Mouse (Mus musculus): Measurements from ENCODE around the gene Emid1. TPM values are rescaled to one million over a fixed set of nuclear protein-coding genes. Genes with fewer than 3 reads are reported as not detected.

Emid1 gene
- 16.0 and 17.1 TPM in 2 replicates for polyA plus RNA-seq (2015; fragmentation: Nextera tagmentation; extraction: Ambion mirVana)

- no peaks in the 10 kb centered on the region for H3K36me3 ChIP-seq
- H3K9ac ChIP-seq: peak within 1 kb of the TSS; percentile 55
- no peaks in the 10 kb centered on the region for H3K9me3 ChIP-seq
- H3K27me3 ChIP-seq: no peaks in the 10 kb centered on the region; the same call in 1 of the 2 replicates
- ATAC-seq (ENCODE audit: low FRiP score, low read depth): peak; percentile 25; the same call in 1 of the 2 replicates
- H3K4me3 ChIP-seq: peak within 1 kb of the TSS; percentile 49
- peaks cover 40% of the 10 kb centered on the region for H3K4me1 ChIP-seq (replicated peaks)
- no peak within 1 kb of the TSS for H3K27ac ChIP-seq (replicated peaks)
- H3K4me2 ChIP-seq: peak within 1 kb of the TSS; percentile 84
- 0% methylated on average over 44 of the region's 53 CpGs for WGBS
These were observed at the start of gene Emid1 for GRCm38 (mm10) chr11:5151680-5152337. Gene Emid1 (minus strand): TSS chr11:5152257.

- Histone ChIP-seq H3K4me1 (replicated peaks) (no peaks in the 10 kb centered on the region), H3K4me2 (no peak overlapping the region), H3K36me3 (no peaks in the 10 kb centered on the region), H3K27me3 (no peaks in the 10 kb centered on the region), H3K9me3 (no peaks in the 10 kb centered on the region), H3K9ac (no peak overlapping the region), H3K4me3 (no peak overlapping the region), H3K27ac (replicated peaks) (no peak overlapping the region)
- no peak for ATAC-seq (ENCODE audit: low FRiP score, low read depth)
- 93% methylated on average over 2 of the region's 2 CpGs for WGBS
These were observed 47.8 kb upstream of the Emid1 start for GRCm38 (mm10) chr11:5199879-5200278.

DNA sequence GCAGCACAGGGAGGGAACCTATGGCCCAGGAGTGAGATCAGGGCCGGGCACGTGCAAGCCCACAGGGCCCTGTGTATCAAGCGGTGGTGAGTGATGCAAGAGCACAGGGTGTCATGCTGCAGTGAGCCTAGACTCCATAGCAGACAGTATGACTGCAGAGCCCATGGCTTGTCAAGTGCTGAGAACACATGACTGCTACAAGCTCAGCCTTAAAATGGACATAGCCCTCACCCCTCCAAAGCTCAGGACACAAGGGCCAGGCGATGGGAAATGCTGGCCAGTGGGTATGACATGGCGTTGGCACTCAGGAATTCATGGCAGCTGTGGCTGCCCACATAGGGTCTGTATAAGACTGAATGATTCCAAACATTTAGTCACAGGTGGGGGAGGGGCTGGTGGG is 45.0 kb upstream of the Emid1 start:
- H3K4me2 ChIP-seq: no peak overlapping the region
- H3K4me3 ChIP-seq: no peak overlapping the region
- no peak overlapping the region for H3K9ac ChIP-seq
- no peaks in the 10 kb centered on the region for H3K27me3 ChIP-seq
- no peaks in the 10 kb centered on the region for H3K36me3 ChIP-seq
- no peak overlapping the region for H3K27ac ChIP-seq (replicated peaks)
- WGBS: 82% methylated on average over 5 of the region's 5 CpGs
- no peaks in the 10 kb centered on the region for H3K9me3 ChIP-seq
- no peak for ATAC-seq (ENCODE audit: low FRiP score, low read depth)
- H3K4me1 ChIP-seq (replicated peaks): no peaks in the 10 kb centered on the region

- Histone ChIP-seq H3K27ac (replicated peaks) (no peak overlapping the region), H3K27me3 (no peaks in the 10 kb centered on the region), H3K4me2 (no peak overlapping the region), H3K9ac (no peak overlapping the region), H3K36me3 (no peaks in the 10 kb centered on the region), H3K4me3 (no peak overlapping the region), H3K4me1 (replicated peaks) (no peaks in the 10 kb centered on the region), H3K9me3 (no peaks in the 10 kb centered on the region)
- WGBS: 63% methylated on average over 7 of the region's 7 CpGs
- no peak for ATAC-seq (ENCODE audit: low FRiP score, low read depth)
These were observed 44.5 kb upstream of the Emid1 start for GRCm38 (mm10) chr11:5196583-5196982.

DNA sequence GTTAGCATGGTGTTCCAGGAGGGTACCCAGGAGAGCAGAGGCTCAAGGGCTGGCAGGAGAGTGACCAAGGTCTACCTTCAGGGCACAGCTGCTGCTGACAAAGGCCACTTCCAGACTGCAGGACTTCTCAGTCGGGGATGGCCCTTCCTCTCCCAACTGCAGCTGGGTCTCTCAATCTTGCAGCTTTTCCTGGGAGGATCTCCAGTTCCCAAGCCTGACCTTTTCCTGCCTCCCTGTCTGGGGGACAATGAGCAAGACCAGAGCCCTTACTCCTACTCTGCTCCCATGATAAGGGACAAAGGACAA is 41.5 kb upstream of the Emid1 start:
- no peak overlapping the region for H3K4me3 ChIP-seq
- H3K4me2 ChIP-seq: no peak overlapping the region
- H3K27me3 ChIP-seq: no peaks in the 10 kb centered on the region
- ATAC-seq (ENCODE audit: low FRiP score, low read depth): no peak
- no peak overlapping the region for H3K9ac ChIP-seq
- H3K9me3 ChIP-seq: no peaks in the 10 kb centered on the region
- no peak overlapping the region for H3K27ac ChIP-seq (replicated peaks)
- 0 out of 2 replicates have a peak, but pooled peaks cover 3% of the 10 kb centered on the region for H3K4me1 ChIP-seq (replicated peaks)
- no peaks in the 10 kb centered on the region for H3K36me3 ChIP-seq
- 50% methylated on average over 1 of the region's 1 CpGs for WGBS

DNA sequence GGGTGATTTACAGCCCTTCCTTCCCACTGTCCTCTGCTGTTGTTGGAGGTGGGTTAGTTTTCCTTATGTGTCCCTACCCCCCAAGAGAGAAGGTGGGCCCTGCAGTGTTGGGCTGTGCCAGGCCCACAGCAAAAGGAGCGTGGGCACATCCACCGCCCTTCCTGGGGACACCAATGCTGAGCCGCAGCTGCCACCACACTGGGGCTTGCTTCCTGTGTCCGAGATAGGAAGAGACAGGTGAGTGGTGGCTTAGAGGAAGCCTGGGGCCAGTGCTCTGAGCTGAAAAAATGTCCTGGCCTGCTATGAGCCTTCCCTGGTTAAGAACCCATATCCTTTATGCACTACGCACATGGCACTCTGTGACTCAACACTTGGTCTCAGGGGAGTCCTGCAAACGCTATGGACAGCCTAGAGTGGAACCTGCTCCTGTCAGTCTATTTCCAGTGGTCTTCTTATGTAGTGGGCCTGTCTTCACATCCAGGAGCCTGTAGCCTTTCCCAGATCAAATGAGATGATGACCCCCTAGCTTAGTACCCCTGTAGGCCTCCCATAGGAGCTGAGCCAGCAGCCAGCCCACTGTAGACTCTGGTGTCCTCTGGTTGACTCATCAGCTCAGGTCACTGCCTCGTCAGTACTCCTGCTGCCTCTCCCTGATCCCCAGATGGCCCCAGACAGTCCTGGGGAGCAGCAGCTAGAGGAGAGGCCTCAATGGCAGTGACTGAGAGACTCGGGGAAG is 41.0 kb upstream of the Emid1 start:
- Histone ChIP-seq H3K36me3 (no peaks in the 10 kb centered on the region), H3K4me3 (no peak overlapping the region), H3K27me3 (no peaks in the 10 kb centered on the region), H3K4me1 (replicated peaks) (0 out of 2 replicates have a peak, but pooled peaks cover 3% of the 10 kb centered on the region), H3K4me2 (no peak overlapping the region), H3K27ac (replicated peaks) (no peak overlapping the region), H3K9ac (no peak overlapping the region), H3K9me3 (no peaks in the 10 kb centered on the region)
- ATAC-seq (ENCODE audit: low FRiP score, low read depth): no peak
- WGBS: 81% methylated on average over 8 of the region's 8 CpGs

GRCm38 (mm10) chr11:5192084-5192516 is 40.0 kb upstream of the Emid1 start:
- Histone ChIP-seq H3K36me3 (no peaks in the 10 kb centered on the region), H3K4me3 (no peak overlapping the region), H3K4me1 (replicated peaks) (0 out of 2 replicates have a peak, but pooled peaks cover 3% of the 10 kb centered on the region), H3K9ac (no peak overlapping the region), H3K9me3 (no peaks in the 10 kb centered on the region), H3K27ac (replicated peaks) (no peak overlapping the region), H3K27me3 (no peaks in the 10 kb centered on the region), H3K4me2 (no peak overlapping the region)
- 58% methylated on average over 9 of the region's 9 CpGs for WGBS
- no peak for ATAC-seq (ENCODE audit: low FRiP score, low read depth)

- peak; percentile 68 for ATAC-seq (ENCODE audit: low FRiP score, low read depth)
- Histone ChIP-seq H3K36me3 (no peaks in the 10 kb centered on the region), H3K4me1 (replicated peaks) (peaks cover 6% of the 10 kb centered on the region; the same call in 1 of the 2 replicates), H3K9ac (no peak overlapping the region), H3K9me3 (no peaks in the 10 kb centered on the region), H3K4me2 (no peak overlapping the region), H3K4me3 (no peak overlapping the region), H3K27me3 (no peaks in the 10 kb centered on the region), H3K27ac (replicated peaks) (no peak overlapping the region)
- WGBS: 48% methylated on average over 9 of the region's 9 CpGs
These were observed 37.3 kb upstream of the Emid1 start for GRCm38 (mm10) chr11:5189239-5189933.

DNA sequence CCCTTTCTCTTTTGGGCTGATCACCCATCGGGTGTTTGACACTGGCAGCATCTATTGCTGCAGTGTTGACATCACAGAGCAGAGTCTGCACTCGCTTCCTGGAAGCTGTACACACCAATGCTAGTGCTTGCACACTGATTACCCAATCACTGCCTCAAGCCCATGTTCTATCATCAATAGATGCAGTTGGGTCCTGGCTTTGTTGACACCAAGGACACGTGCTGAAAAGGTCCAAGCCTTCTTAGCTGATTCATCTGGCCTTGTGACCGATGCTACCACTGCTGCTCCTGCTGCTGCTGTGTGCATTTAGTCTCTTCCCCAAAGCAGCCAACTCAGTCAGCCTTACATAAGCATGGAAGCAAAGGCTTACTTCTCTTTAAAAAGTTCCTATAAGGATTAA is 36.1 kb upstream of the Emid1 start:
- no peaks in the 10 kb centered on the region for H3K36me3 ChIP-seq
- no peak overlapping the region for H3K9ac ChIP-seq
- H3K4me2 ChIP-seq: no peak overlapping the region
- H3K27me3 ChIP-seq: no peaks in the 10 kb centered on the region
- H3K4me3 ChIP-seq: no peak overlapping the region
- H3K9me3 ChIP-seq: no peaks in the 10 kb centered on the region
- H3K27ac ChIP-seq (replicated peaks): no peak overlapping the region
- peaks cover 12% of the 10 kb centered on the region for H3K4me1 ChIP-seq (replicated peaks)
- no peak for ATAC-seq (ENCODE audit: low FRiP score, low read depth)
- 92% methylated on average over 4 of the region's 4 CpGs for WGBS

DNA sequence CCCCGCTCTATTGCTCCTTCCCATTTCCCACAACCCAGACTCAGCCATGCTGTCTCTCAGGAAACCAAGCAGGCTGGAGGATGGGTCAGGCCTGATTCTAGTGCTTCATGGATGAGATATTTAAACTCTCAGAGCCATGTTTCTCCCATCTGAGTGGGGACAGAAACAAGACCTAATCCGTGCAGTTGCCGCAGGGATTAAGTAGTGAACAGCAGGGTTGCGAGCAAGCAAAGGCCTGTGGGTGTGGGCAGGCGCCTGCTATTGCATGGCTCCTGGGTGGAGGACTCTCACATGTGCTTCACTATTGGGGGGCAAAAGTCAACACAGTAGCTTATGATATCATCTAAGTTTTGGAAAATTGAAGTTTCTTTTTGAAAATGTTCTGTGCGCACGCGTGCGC is 32.8 kb upstream of the Emid1 start:
- WGBS: 81% methylated on average over 8 of the region's 9 CpGs
- H3K9me3 ChIP-seq: no peaks in the 10 kb centered on the region
- H3K4me2 ChIP-seq: no peak overlapping the region
- no peak overlapping the region for H3K4me3 ChIP-seq
- no peak overlapping the region for H3K9ac ChIP-seq
- H3K27ac ChIP-seq (replicated peaks): no peak overlapping the region
- no peak for ATAC-seq (ENCODE audit: low FRiP score, low read depth)
- peaks cover 14% of the 10 kb centered on the region for H3K4me1 ChIP-seq (replicated peaks)
- no peaks in the 10 kb centered on the region for H3K27me3 ChIP-seq
- H3K36me3 ChIP-seq: no peaks in the 10 kb centered on the region

- Histone ChIP-seq H3K9ac (no peak overlapping the region), H3K27me3 (no peaks in the 10 kb centered on the region), H3K4me1 (replicated peaks) (peaks cover 17% of the 10 kb centered on the region), H3K4me3 (no peak overlapping the region), H3K27ac (replicated peaks) (no peak overlapping the region), H3K36me3 (no peaks in the 10 kb centered on the region), H3K4me2 (no peak overlapping the region), H3K9me3 (no peaks in the 10 kb centered on the region)
- no peak for ATAC-seq (ENCODE audit: low FRiP score, low read depth)
- WGBS: 28% methylated on average over 9 of the region's 9 CpGs
These were observed 32.2 kb upstream of the Emid1 start for GRCm38 (mm10) chr11:5184250-5184649.

DNA sequence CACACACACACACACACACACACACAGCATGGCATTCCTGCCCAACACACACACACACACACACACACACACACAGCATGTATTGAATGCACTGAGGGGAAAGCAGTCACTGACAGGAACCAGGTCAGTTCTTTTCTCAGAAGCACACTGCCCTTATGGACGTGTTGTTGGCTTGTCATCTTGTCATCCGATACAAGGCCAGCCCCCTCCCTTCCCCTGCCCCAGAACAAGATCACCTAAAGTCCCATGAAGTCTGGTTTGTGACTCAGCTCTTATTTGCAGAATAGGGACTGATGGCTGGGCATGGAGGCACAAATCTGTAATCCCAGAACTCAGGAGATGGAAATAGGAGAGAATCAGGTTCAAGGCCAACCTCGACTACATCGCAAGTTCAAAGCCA is 30.8 kb upstream of the Emid1 start:
- no peaks in the 10 kb centered on the region for H3K27me3 ChIP-seq
- ATAC-seq (ENCODE audit: low FRiP score, low read depth): no peak
- WGBS: 76% methylated on average over 4 of the region's 4 CpGs
- no peaks in the 10 kb centered on the region for H3K9me3 ChIP-seq
- no peak overlapping the region for H3K4me2 ChIP-seq
- no peaks in the 10 kb centered on the region for H3K36me3 ChIP-seq
- peaks cover 21% of the 10 kb centered on the region for H3K4me1 ChIP-seq (replicated peaks)
- H3K27ac ChIP-seq (replicated peaks): no peak overlapping the region
- H3K4me3 ChIP-seq: no peak overlapping the region
- no peak overlapping the region for H3K9ac ChIP-seq
